Mouse (Mus musculus) kidney, adult 2 months (tissue): ENCODE measurements around the gene Pan3.

Experiments used
- CTCF ChIP-seq: fragments of 200-500 bp; conservative IDR thresholded peaks from 2 replicates; pipeline ENCODE4 v1.5.1; 2011; ENCODE audit warnings: low read depth, mild to moderate bottlenecking, control low read depth, low read length, moderate library complexity, mixed read lengths; ENCODE audit not compliant: insufficient read depth, insufficient read length
- POLR2A ChIP-seq: fragments of 200-500 bp; IDR thresholded peaks from one replicate; pipeline ENCODE4 v1.6.1; 2011; ENCODE audit warnings: low read depth, low read length, control low read depth

GRCm38 (mm10) chr5:147497714-147498113 lies 67.8 kb downstream of the Pan3 start:
- TF ChIP-seq POLR2A (no peak), CTCF (no peak)
